Mouse (Mus musculus): ENCODE measurements around the gene Lcn8. TPM values are rescaled to one million over a fixed set of nuclear protein-coding genes. Genes with fewer than 3 reads are reported as not detected.

Lcn8 gene
- polyA plus RNA-seq, 1 experiment from 2014 or later: not detected

DNA sequence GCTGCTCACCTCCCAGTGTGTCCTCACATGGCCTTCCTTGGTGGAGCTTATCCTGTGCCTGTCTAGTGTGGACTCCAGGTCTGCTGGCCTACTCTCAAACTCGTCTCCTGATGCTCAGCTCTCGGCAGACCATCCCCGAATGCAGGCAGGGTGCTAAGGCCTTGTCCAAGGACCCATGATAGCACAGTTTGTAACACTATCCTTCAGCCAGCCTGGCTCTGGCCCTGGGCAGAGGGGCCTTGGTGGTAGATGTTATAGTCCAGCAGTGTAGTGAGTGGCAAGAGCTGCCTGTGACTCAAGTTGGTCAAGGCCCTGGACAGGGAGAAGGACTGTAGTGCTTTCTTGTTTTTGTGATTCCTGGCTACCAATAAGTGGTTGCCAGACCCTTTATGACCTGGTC is 19.3 kb upstream of the Lcn8 start:
- Histone ChIP-seq H3K9ac (no peak overlapping the region), H3K36me3 (no peaks in the 10 kb centered on the region), H3K27me3 (no peaks in the 10 kb centered on the region), H3K4me1 (no peaks in the 10 kb centered on the region), H3K9me3 (no peaks in the 10 kb centered on the region), H3K4me3 (no peak overlapping the region), H3K27ac (no peak overlapping the region), H3K4me2 (no peak overlapping the region)
- no peak for ATAC-seq (ENCODE audit: insufficient number of reproducible peaks, insufficient read depth, low FRiP score, low TSS enrichment, low read depth)
- WGBS: 76% methylated on average over 3 of the region's 3 CpGs

- Histone ChIP-seq H3K4me1 (no peaks in the 10 kb centered on the region), H3K4me3 (no peak overlapping the region), H3K27me3 (no peaks in the 10 kb centered on the region), H3K4me2 (no peak overlapping the region), H3K36me3 (no peaks in the 10 kb centered on the region), H3K27ac (no peak overlapping the region), H3K9ac (no peak overlapping the region), H3K9me3 (no peaks in the 10 kb centered on the region)
- 56% methylated on average over 1 of the region's 1 CpGs for WGBS
- no peak for ATAC-seq (ENCODE audit: insufficient number of reproducible peaks, insufficient read depth, low FRiP score, low TSS enrichment, low read depth)
These were observed 18.9 kb upstream of the Lcn8 start for GRCm38 (mm10) chr2:25634046-25634445.

- Histone ChIP-seq H3K27ac (no peak overlapping the region), H3K4me2 (no peak overlapping the region), H3K4me3 (no peak overlapping the region), H3K9ac (no peak overlapping the region), H3K9me3 (no peaks in the 10 kb centered on the region), H3K27me3 (no peaks in the 10 kb centered on the region), H3K4me1 (no peaks in the 10 kb centered on the region), H3K36me3 (no peaks in the 10 kb centered on the region)
- ATAC-seq (ENCODE audit: insufficient number of reproducible peaks, insufficient read depth, low FRiP score, low TSS enrichment, low read depth): no peak
- WGBS: 9% methylated on average over 6 of the region's 6 CpGs
These were observed 13.0 kb upstream of the Lcn8 start for GRCm38 (mm10) chr2:25639890-25640289.

DNA sequence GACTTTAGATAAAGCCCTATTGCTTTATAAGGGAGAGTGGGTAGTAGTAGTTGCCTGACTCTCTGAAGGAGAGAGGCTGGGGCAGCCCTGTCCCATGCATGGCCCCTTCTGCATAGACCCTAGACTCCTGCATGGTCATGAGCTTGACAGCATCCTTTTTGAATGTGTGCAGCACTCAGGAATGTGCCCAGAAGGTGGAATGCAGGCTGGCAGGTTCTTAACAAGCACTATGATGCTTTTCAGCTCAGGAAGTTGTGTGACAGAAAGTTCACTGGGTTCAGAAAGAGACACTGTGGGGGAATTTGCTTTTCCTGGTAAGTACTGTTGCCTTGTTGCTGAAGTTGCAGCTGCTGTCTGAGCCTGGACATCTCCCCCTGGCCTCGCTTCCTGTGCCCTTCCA is 1.6 kb downstream of the Lcn8 start:
- 33% methylated on average over 1 of the region's 1 CpGs for WGBS
- H3K4me2 ChIP-seq: no peak overlapping the region
- H3K36me3 ChIP-seq: no peaks in the 10 kb centered on the region
- H3K4me1 ChIP-seq: no peaks in the 10 kb centered on the region
- H3K9ac ChIP-seq: no peak overlapping the region
- H3K9me3 ChIP-seq: no peaks in the 10 kb centered on the region
- no peak overlapping the region for H3K27ac ChIP-seq
- no peak overlapping the region for H3K4me3 ChIP-seq
- no peaks in the 10 kb centered on the region for H3K27me3 ChIP-seq
- no peak for ATAC-seq (ENCODE audit: insufficient number of reproducible peaks, insufficient read depth, low FRiP score, low TSS enrichment, low read depth)

DNA sequence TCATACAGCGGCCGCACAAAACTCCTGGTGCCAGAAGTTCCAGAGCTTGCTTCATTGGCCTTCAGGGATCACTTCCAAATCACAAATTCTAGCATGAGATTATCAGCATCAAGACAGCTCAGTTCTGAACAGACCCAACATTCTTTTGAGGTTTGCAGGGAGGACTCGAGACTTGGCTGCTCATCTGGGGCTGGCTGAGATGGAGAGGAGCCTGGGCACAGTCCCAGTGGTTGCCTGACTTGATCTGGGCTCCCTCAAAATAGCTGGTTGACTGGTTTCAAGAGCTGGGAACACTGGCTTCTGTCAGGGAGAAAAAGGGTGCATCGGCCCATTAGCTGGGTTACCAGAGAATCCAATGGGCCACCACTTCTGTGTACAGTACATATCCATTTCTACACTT is 3.8 kb downstream of the Lcn8 start:
- Histone ChIP-seq H3K27me3 (no peaks in the 10 kb centered on the region), H3K36me3 (no peaks in the 10 kb centered on the region), H3K9ac (no peak overlapping the region), H3K4me2 (no peak overlapping the region), H3K27ac (no peak overlapping the region), H3K9me3 (no peaks in the 10 kb centered on the region), H3K4me3 (no peak overlapping the region), H3K4me1 (no peaks in the 10 kb centered on the region)
- no peak for ATAC-seq (ENCODE audit: insufficient number of reproducible peaks, insufficient read depth, low FRiP score, low TSS enrichment, low read depth)
- 84% methylated on average over 4 of the region's 4 CpGs for WGBS

DNA sequence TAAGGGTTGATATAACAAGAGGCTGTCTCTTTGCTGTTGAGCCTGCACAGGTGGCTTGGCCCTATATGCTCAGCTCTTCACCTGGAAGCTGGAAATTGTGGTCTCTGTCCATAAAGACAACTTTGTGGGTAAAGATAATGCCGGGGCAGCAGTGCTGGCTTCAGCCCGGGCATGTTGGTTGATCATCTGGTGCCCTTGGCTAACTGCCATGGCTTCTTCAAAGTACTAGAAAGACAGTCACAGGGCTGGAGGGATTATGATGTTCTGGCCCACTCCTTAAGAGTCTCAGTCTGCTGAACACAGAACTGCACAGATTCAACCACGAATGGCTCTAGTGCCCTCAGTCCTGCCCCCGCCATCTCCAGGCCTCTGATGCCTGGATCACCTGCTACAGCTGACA is 4.3 kb downstream of the Lcn8 start:
- Histone ChIP-seq H3K9me3 (no peaks in the 10 kb centered on the region), H3K4me1 (no peaks in the 10 kb centered on the region), H3K27ac (no peak overlapping the region), H3K4me3 (no peak overlapping the region), H3K36me3 (no peaks in the 10 kb centered on the region), H3K9ac (no peak overlapping the region), H3K27me3 (no peaks in the 10 kb centered on the region), H3K4me2 (no peak overlapping the region)
- WGBS: 78% methylated on average over 4 of the region's 4 CpGs
- no peak for ATAC-seq (ENCODE audit: insufficient number of reproducible peaks, insufficient read depth, low FRiP score, low TSS enrichment, low read depth)

GRCm38 (mm10) chr2:25657652-25658051 is 4.7 kb downstream of the Lcn8 start, which contains the start of gene Lcn5:
Lcn5 (plus strand) TSS chr2:25657952.
- Histone ChIP-seq H3K4me1 (no peaks in the 10 kb centered on the region), H3K9ac (no peak within 1 kb of the TSS), H3K9me3 (no peaks in the 10 kb centered on the region), H3K36me3 (no peaks in the 10 kb centered on the region), H3K27me3 (no peaks in the 10 kb centered on the region), H3K4me3 (no peak within 1 kb of the TSS), H3K4me2 (no peak within 1 kb of the TSS), H3K27ac (no peak within 1 kb of the TSS)
- no peak for ATAC-seq (ENCODE audit: insufficient number of reproducible peaks, insufficient read depth, low FRiP score, low TSS enrichment, low read depth)

DNA sequence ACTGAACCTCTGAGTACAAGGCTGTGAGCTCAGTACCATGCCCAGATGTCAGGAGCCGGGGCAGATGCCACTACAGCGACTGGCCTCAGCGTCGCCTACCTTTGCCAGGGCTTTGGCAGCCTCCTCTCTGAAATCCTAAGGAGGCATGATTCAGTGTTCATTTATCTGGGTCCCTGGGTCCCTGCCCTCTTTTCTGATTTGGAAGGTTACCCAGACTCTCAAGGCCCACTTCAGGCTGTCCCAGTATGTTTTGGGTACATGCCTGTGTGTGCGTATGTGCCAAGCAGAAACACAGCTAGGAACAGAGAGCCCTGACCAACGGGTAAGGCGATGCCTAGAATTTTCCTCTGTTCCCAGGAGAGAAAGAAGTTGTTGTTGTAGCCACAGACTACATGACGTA is 7.4 kb downstream of the Lcn8 start:
- Histone ChIP-seq H3K4me2 (no peak overlapping the region), H3K9ac (no peak overlapping the region)
- 84% methylated on average over 8 of the region's 8 CpGs for WGBS

DNA sequence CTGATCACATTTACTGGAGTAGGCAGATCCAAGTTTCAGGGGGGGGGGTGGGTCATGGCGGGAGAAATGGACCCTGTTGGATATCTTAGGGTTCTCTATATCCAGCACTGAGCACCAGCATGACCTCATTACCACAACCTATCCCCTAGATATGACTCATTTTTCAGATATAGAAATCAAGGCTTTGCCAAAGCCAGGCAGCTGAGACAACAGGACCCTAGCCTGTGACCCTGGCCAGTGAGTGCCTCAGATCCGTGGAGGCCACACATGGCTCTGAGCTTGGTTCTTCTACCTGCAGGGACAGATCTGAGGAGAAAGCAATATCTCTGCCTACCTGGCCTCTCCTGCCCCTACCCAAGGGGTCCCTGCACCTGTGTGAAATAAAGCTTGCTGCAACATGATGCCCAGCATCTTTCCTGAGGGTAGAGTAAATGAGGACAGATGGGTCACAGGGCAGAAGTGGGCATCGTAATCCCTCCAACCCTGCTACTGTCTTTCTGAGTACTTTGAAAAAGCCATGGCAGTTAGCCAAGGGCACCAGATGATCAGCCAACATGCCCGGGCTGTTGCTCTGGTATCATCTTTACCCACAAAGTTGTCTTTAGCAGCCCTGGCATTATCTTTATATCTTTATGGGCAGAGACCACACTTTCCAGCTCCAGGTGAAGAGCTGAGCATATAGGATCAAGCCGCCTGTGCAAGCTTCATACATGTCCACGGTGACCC is 8.5 kb downstream of the Lcn8 start:
- Histone ChIP-seq H3K9me3 (no peaks in the 10 kb centered on the region), H3K4me1 (no peaks in the 10 kb centered on the region), H3K4me2 (no peak overlapping the region), H3K9ac (no peak overlapping the region), H3K27me3 (no peaks in the 10 kb centered on the region), H3K4me3 (no peak overlapping the region), H3K27ac (no peak overlapping the region), H3K36me3 (no peaks in the 10 kb centered on the region)
- 83% methylated on average over 6 of the region's 6 CpGs for WGBS
- no peak for ATAC-seq (ENCODE audit: insufficient number of reproducible peaks, insufficient read depth, low FRiP score, low TSS enrichment, low read depth)

More for the DNA sequence above, 7.4 kb downstream of the Lcn8 start:
- Histone ChIP-seq H3K27ac (no peak overlapping the region), H3K36me3 (no peaks in the 10 kb centered on the region), H3K4me1 (no peaks in the 10 kb centered on the region), H3K27me3 (no peaks in the 10 kb centered on the region), H3K4me3 (no peak overlapping the region), H3K9me3 (no peaks in the 10 kb centered on the region)
- ATAC-seq (ENCODE audit: insufficient number of reproducible peaks, insufficient read depth, low FRiP score, low TSS enrichment, low read depth): no peak

GRCm38 (mm10) chr2:25663511-25663910 is 10.6 kb downstream of the Lcn8 start:
- H3K36me3 ChIP-seq: no peaks in the 10 kb centered on the region
- no peaks in the 10 kb centered on the region for H3K27me3 ChIP-seq
- WGBS: 53% methylated on average over 1 of the region's 1 CpGs
- no peak overlapping the region for H3K27ac ChIP-seq
- H3K9ac ChIP-seq: no peak overlapping the region
- no peak overlapping the region for H3K4me2 ChIP-seq
- no peaks in the 10 kb centered on the region for H3K4me1 ChIP-seq
- H3K4me3 ChIP-seq: no peak overlapping the region
- ATAC-seq (ENCODE audit: insufficient number of reproducible peaks, insufficient read depth, low FRiP score, low TSS enrichment, low read depth): no peak
- H3K9me3 ChIP-seq: no peaks in the 10 kb centered on the region

GRCm38 (mm10) chr2:25664125-25664524 is 11.2 kb downstream of the Lcn8 start:
- no peaks in the 10 kb centered on the region for H3K36me3 ChIP-seq
- 71% methylated on average over 5 of the region's 5 CpGs for WGBS
- no peak overlapping the region for H3K9ac ChIP-seq
- no peaks in the 10 kb centered on the region for H3K4me1 ChIP-seq
- no peak overlapping the region for H3K4me3 ChIP-seq
- no peaks in the 10 kb centered on the region for H3K27me3 ChIP-seq
- no peaks in the 10 kb centered on the region for H3K9me3 ChIP-seq
- H3K27ac ChIP-seq: no peak overlapping the region
- ATAC-seq (ENCODE audit: insufficient number of reproducible peaks, insufficient read depth, low FRiP score, low TSS enrichment, low read depth): no peak
- H3K4me2 ChIP-seq: no peak overlapping the region

DNA sequence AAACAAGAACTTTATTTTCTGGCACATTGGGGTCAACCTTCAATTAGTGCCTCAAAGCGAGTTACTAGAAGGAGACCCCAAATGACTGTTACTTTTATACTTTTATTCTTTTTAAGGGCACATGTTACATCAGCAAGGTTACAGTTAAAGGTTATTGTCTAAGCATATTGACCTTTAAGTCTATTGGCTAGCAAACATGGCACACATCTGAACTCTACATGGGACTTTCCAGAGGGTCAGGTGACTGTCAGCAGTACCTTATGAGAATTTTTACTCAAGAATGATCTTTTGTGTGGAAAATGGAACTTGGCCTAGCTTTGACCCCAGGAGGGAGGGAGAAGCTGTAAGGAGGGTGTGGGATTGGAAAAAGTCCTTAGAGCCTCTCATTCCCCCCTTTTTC is 13.6 kb downstream of the Lcn8 start:
- Histone ChIP-seq H3K27me3 (no peaks in the 10 kb centered on the region), H3K4me1 (no peaks in the 10 kb centered on the region), H3K27ac (no peak overlapping the region), H3K9ac (no peak overlapping the region), H3K4me2 (no peak overlapping the region), H3K36me3 (no peaks in the 10 kb centered on the region), H3K4me3 (no peak overlapping the region), H3K9me3 (no peaks in the 10 kb centered on the region)
- WGBS: 70% methylated on average over 1 of the region's 1 CpGs
- no peak for ATAC-seq (ENCODE audit: insufficient number of reproducible peaks, insufficient read depth, low FRiP score, low TSS enrichment, low read depth)

Measured in embryonic facial prominence, embryonic 13.5 days (tissue).